Mouse (Mus musculus): ENCODE data around the gene Fam24a. TPM values are rescaled to one million over a fixed set of nuclear protein-coding genes. Genes with fewer than 3 reads are reported as not detected.

Gene Fam24a
- not detected for polyA plus RNA-seq (2014; fragmentation: Illumina TruSeq; extraction: RNeasy Lipid Tissue Mini Kit (QIAGEN cat#74804))

DNA sequence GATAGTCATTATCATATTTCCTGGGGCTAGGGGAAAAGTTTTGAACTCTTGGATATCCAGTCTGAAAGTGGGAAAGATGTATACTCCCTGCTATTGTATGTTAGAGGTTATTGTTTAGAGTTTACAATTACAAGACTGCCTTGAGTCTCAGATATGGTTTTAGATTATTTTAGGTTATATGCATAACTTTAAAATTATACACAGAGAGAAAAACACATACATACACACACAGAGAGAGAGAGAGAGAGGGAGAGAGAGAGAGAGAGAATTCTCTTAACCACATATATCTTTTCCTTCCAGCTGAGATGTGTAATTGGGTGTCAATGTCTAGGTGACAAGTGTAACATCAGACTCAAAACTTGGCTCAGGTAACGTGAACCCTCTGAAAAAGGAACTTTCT, at the start of gene Fam24a:
TSS of gene Fam24a (plus strand) at position 301 of the 400 bp plus-strand sequence.

DNA sequence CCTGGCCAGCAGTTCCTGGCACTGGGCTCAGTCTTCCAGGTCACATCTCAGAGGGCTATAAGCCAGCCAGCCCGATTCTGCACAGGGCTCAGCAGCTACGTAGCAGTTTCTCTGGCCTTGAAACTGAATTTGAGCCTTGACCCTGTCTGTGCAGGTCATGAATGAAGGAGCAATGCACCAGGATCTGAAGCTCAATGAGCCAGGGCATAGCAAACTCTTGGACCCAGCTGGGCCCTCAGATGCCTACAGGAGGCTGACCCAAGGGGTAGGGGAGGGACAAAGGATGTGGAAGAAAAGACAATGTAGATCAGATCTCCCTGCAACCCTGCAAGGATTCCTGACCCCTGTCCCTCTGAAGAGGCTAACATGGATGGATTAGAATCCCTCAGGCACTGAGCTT, 11.5 kb upstream of the Fam24a start, which contains the start of gene Cuzd1:
TSS of gene Cuzd1 (minus strand) at position 101 of the 400 bp plus-strand sequence.

DNA sequence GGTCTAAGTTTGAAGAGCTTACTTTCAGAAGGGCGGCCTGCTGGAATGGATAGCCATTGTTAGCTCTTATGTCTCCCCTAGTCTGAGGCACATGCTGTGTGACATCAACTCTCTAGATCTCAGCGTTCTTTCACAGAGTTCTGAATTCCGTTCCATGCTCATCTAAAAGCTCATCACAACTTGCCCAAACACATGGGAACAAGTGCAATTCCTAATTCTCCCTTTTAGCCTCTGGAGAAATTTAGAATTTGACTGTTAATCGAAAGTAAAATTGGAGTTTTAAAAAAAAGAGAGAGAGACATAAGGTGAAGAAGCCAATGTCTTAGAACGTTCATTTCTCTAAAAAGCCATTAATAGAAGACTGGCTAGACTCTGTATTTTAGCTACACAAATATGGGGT, 4.2 kb upstream of the Fam24a start, which contains the start of gene Fam24b:
TSS of gene Fam24b (minus strand) at position 101 of the 400 bp plus-strand sequence.

GRCm38 (mm10) chr7:131362615-131363300, 29.1 kb downstream of the Fam24a start, which contains the start of gene 2310057M21Rik:
TSS of gene 2310057M21Rik (minus strand) at chr7:131362759.

GRCm38 (mm10) chr7:131370648-131371469, 37.2 kb downstream of the Fam24a start, which contains the start of gene Pstk:
TSS of gene Pstk (plus strand) at chr7:131371141.

Other genes starting within 250 kb of the Fam24a start
- gene 4933402N03Rik, start 187.6 kb upstream of the Fam24a start, polyA plus RNA-seq (2014; fragmentation: Illumina TruSeq; extraction: RNeasy Lipid Tissue Mini Kit (QIAGEN cat#74804)), result not detected
- gene 5430419D17Rik, start 159.5 kb upstream of the Fam24a start, polyA plus RNA-seq (2014; fragmentation: Illumina TruSeq; extraction: RNeasy Lipid Tissue Mini Kit (QIAGEN cat#74804)), result 1.6 TPM
- 0.71 TPM for gene Cuzd1, start 11.6 kb upstream of the Fam24a start, polyA plus RNA-seq (2014; fragmentation: Illumina TruSeq; extraction: RNeasy Lipid Tissue Mini Kit (QIAGEN cat#74804))
- not detected for gene Fam24b, start 4.3 kb upstream of the Fam24a start, polyA plus RNA-seq (2014; fragmentation: Illumina TruSeq; extraction: RNeasy Lipid Tissue Mini Kit (QIAGEN cat#74804))
- gene 2310057M21Rik, start 28.9 kb downstream of the Fam24a start, polyA plus RNA-seq (2014; fragmentation: Illumina TruSeq; extraction: RNeasy Lipid Tissue Mini Kit (QIAGEN cat#74804)), result 6.2 TPM
- gene Pstk, start 37.3 kb downstream of the Fam24a start, polyA plus RNA-seq (2014; fragmentation: Illumina TruSeq; extraction: RNeasy Lipid Tissue Mini Kit (QIAGEN cat#74804)), result 48.9 TPM
- gene Ikzf5, start 76.7 kb downstream of the Fam24a start, polyA plus RNA-seq (2014; fragmentation: Illumina TruSeq; extraction: RNeasy Lipid Tissue Mini Kit (QIAGEN cat#74804)), result 48.9 TPM
- gene Acadsb, start 76.7 kb downstream of the Fam24a start, polyA plus RNA-seq (2014; fragmentation: Illumina TruSeq; extraction: RNeasy Lipid Tissue Mini Kit (QIAGEN cat#74804)), result 522 TPM
- not detected for gene Hmx3, start 209.0 kb downstream of the Fam24a start, polyA plus RNA-seq (2014; fragmentation: Illumina TruSeq; extraction: RNeasy Lipid Tissue Mini Kit (QIAGEN cat#74804))
- gene Hmx2, start 214.9 kb downstream of the Fam24a start, polyA plus RNA-seq (2014; fragmentation: Illumina TruSeq; extraction: RNeasy Lipid Tissue Mini Kit (QIAGEN cat#74804)), result not detected
- gene Bub3, start 226.4 kb downstream of the Fam24a start, polyA plus RNA-seq (2014; fragmentation: Illumina TruSeq; extraction: RNeasy Lipid Tissue Mini Kit (QIAGEN cat#74804)), result 37.5 TPM

Measured in ovary, adult 10 weeks (tissue).